Mouse (Mus musculus) A20 (cell line): Measurements from ENCODE around the gene Timm8a2.

Experiments used
- DNase-seq: peaks from one replicate; pipeline ENCODE4 v3.0.0-alpha.2; 2011; ENCODE audit warnings: low read depth, low spot score

The Timm8a2 gene

DNA sequence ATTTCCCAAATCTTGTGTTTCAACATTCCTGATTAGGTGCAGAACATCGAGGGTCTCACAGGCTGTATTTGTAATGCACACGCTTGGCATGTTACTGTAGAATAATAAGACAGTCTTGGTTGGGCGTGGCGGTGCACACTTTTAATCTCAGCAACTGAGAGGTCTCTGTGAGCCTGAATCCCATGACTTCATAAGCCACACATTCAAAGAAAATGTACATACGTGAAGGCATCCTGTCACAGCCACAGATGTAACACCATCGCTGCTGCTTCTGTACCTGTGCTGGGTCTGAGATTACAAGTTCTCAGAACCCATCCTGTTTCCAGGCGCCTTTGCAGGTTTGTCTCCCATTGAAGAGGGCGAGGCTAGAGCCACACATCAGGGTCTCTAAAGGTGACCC lies 22.7 kb upstream of the Timm8a2 start:
- no peak for DNase-seq

DNA sequence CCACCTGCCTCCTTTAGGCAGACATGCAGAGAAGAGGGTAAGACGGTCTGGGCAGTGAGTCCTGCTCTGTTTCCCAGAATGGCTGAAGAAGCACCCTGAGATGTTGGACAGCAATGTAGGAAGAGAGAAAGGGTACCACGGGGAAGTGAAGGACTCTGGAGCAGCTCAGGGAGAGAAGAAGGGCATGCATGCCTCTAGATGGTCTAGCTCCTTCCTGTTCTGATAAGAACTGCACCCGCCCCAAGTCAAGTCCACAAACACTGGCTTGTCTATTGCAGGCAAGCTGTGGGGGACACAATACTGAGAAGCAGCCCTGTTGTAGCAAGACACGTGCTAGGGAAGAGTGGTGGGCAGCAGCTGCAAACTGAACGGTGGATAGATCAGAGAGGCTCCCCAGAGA lies 22.3 kb upstream of the Timm8a2 start:
- no peak for DNase-seq

DNA sequence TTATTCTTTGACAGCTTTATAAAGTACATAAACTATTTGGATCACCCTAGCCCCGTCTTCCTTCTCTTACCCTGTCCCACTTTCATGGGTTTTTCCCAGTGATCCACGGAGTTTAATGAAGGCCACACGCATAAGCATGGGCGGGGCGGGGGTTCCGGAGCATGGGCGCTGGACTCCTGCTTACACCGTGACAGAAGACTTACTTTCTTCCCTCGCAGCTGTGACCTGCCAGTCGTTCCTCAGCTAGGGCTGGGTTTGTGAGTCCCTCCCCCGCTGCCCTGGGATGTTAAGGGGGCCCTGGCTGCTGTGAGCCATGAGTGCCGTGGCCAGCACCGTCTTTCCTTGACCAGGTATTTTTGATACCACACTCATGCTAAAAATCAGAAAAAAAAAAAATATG lies 21.7 kb upstream of the Timm8a2 start:
- no peak for DNase-seq

DNA sequence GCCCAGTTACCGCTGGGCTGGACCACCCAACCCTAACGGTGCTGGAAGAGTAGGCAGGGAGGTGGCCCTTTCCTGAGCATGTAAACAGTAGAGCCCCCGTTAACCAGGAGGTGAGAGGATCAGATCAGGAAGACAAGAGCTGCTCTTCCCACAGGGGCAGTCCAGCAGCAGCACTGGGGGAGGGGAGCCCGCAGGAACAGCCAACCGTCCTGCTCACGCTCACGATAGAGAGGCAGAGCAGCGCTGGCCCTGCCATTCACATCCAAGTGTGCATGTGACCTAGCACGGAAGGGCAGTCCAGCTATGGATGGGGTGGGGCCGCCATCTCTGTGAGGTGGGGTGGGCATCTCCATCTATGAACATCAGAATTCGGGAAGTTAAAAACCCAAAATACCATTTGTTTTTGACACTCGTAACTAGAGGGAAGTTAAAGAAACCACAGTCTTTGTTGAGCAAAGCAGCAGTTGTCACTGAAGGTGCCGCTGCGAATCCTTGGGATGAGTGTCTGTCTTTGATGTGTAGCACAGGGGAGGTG lies 21.0 kb upstream of the Timm8a2 start:
- no peak for DNase-seq

DNA sequence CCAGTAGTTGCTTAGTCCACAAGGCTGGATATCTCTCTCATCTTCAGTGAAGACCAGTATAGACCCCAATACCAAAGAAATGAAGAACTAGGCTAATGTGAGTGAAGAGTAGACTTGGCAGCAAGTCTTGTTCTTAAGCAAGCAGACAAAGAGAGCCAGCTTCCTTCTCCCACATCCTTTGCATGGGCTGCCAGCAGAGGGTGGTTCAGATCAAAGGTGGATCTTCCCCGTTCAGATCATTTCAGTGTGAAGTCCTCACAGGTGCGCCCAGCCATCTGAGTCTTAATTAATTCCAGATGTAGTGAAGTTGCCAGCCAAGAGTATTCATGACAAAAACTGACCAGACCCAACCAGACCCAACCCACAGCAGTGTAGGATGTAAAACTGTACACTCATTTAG lies 16.5 kb upstream of the Timm8a2 start:
- DNase-seq: peak; percentile 27

DNA sequence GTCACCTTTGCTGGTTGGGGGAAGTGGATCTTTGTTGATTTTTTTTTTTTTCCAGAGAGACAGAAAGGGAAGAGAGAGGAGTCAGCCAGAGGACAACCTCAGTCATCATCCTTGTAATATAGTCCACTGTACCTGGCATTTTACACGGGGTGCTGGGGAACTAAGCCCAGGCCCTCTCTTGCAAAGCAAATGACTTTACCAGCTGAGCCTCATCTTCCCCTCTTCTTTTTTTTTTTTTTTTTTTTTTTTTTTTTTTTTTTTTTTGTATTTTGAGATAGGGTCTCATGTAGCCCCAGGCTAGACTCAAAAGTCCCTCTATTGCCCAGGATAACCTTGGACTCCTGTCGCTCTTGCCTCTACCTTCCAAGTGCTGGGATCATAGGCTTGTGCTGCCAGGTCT lies 15.1 kb upstream of the Timm8a2 start:
- DNase-seq: no peak

DNA sequence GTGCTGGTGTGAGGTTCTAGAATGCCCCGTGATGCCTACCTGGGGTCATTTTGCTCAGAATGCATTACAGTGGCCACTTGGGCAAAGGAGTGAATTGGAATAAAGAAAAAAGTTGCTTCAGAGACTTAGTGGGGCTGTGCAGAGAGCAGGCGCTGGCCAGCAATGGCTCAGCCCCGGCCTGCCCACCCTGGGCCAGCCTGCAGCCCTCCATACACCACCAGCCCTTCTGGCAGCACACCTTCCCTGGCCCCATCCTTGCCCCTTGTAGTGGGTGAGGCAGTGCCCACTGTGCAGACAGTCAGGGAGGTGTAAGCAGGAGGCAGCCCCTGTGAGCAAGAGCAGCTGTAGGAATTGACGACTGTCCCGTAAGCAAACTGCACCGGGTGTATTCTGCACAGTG lies 13.9 kb upstream of the Timm8a2 start:
- no peak for DNase-seq

DNA sequence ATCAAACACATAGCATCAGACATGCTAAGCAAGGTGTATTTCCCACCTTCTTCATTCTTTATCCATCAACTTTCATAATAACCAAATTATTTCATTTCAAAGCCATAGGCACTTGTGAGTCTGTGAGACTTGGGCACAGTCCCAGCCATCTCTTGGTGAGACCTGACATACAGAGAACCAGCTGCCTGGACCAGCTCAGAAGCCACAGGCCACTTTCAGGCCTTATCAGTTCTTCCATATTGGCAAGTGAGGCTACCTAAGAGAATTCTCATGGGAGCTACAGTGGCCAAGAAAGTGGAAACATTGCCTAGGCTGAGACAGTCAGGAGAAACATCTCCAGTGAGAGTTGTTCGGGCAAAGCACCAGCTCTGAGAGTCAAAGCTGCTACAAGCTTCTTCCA lies 11.4 kb upstream of the Timm8a2 start:
- no peak for DNase-seq

DNA sequence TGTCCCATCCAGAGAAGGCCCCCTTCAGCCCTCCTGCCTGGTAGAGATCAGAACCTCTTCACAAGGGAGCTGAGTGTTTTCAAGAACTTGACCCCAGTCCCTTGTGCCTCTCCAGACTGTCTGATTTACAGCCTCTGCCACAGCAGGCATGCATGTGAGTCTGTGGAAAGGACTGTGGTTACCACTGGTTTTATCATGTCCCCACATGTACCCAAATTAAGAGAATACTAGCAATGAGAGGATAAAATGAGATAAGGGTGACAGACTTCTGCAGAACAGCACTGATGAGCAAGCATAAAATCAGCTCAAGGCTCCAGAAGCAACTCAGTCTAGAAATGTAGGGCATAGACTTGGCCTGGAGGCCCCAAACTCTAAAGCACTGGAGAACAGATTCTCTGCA lies 10.5 kb upstream of the Timm8a2 start:
- DNase-seq: no peak

DNA sequence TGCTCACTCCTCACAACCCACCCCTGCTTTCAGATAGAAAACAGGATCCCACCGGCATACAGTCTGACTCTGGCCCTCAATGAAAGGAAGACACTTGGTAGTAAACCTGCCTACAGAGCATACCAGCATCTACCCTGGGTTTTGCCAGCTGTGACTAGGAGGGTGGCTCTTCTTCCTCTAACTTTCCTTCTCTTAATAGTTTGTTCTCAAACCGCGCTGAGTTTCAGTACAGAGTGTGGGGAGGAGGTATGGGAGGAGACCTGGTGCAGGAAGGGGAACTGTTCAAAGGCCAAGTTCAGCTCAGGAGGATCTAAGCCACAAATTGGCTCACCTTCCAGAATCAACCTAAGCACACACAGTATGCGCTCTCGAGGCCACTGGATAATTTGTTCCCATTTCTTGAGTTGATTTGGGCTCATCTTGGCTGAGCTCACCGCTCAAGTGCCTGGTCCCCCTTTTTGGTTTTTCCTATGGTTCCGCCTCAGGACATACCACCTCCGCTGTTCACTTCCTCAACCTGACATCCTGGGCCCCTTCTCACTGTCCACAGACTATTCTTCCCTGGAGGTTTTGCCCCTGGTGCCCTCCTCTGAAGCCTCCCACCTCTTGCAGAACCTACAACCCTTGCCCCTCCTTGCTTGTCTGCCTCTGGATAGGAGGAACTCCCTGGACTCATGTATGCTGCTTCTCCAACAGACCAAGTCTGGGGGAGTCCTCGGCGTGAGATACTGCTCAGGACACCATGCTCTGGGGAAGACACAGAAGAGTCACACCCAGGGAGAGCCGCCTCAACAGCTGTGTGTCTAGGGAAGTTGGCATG lies 5.3 kb upstream of the Timm8a2 start:
- peak; percentile 19 for DNase-seq

DNA sequence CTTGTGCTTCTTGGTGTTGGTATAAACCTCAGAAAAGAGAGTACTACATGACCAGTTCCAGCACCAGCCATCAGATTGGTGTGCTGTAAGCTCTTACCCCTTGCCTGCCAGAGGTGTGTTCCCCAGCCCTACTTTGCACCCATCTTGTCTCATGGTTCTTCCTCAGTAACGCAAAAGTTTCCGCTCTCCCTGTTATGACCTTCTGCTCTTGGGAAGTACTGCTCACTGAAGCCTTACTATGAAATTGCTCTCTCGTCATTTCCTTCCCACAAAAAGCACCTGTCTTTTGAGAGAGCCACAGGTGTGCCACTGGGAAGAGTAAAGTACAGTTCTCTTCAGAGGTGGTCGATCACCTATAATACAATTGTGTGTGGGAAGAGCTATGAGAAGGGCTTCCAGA lies 4.6 kb upstream of the Timm8a2 start:
- DNase-seq: no peak

DNA sequence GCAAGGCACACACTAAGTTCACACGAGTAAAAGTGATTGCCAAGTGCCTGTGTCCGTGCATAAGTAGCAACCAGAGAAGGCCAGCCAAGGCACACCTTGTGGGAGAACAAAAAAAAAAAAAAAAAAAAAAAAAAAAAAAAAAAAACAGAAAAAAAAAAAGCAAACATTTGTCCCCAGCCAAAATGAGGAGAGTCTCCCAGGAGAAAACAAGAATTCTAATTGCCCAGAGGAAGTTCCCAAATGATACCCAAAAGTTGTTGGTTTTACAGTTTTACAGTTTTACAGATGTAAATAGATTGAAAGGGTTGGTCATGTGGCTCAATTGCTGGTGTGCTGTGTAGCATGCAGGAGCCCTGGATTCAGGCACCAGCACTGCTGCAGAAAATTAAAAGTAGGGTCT lies 2.4 kb upstream of the Timm8a2 start:
- DNase-seq: no peak

DNA sequence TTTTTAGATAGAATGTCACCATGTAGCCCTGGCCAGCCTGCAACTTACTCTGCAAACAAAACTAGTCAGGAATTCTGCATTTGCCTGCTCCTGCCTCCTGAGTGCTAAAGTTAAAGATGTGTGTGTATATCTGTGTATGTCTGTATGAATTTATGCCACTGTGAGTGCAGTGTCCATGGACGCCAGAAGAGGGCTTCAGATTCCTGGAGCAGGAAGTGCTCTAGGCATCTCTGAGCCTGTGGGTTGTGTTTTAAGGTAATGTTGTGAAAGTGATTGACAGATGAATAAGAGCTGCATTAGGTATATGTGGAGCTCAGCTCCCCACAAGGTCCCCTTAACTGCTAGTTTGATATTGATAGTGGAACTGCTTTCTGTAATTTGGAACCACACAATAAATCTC lies 707 bp downstream of the Timm8a2 start:
- no peak for DNase-seq

DNA sequence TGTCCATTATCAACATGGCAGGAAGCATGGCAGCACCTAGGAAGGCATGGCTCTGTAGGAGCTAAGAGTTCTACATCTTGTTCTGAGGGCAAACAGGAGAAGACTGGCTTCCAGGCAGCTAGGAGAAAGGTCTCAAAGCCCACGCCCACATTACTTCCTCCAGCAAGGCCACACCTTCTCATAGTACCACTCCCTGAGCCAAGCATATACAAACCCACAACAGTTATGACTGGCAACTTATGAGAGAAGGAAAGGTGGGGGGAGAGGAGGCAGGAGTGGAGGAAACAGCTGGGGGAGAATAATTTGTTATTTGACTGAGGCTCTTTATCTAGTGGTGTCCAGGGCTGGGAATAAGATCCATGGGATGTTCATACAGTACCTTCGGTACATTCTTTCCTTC lies 1.4 kb downstream of the Timm8a2 start:
- DNase-seq: no peak

DNA sequence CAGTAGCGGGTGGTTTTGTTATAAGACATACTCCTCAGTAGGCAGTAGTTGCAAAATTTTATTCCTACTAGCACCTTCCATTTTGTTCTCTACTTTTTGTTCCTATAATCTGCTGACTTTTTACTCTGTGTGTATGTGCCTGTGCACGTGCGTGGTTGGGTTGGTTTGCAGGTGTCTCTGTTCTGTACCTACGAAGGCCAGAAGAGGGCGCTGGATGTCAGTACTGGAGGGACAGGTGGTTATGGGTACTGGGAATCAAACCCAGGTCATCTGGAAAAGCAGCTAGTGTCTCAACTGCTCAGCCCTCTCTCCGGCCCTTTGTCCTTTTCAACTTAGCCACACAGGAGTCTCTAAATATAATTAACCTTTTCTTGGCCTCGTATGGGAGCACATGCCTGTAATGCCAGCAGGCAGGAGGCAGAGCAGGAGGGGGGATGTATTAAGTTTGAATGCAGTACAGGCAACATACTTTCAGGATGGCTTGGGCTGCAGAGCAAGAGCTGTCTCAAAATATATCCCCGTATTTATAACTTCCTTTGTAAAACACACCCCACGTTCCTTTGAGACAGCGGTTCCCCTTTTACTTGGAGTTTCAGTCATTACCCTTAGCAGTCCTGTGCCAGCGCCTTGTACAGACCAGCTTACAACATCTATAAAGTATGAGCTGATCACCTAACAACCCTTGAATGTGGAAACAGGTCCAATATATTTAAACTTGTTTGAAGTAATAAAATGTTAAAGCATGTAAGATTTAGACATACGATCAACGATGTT lies 4.6 kb downstream of the Timm8a2 start:
- DNase-seq: peak; percentile 40

DNA sequence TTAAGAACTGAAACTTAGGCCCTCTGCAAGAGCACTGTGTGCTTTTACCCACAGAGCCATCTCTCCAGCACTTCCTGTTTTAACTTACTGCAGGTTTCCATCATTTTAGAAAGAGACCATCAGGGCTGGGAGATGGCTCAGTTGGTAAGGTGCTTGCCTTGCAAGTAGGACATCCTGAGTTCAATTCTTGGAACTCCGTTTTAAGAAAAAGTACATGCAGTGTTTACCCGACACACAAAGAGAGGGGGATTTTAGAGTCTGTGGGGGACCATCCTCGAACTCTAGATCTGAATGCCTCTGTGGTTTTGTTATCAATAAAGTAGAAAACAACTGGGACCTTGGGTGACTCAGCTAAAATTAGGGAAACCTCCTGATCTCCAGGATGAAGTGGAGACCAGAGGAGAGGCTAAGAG lies 6.9 kb downstream of the Timm8a2 start:
- DNase-seq: no peak

DNA sequence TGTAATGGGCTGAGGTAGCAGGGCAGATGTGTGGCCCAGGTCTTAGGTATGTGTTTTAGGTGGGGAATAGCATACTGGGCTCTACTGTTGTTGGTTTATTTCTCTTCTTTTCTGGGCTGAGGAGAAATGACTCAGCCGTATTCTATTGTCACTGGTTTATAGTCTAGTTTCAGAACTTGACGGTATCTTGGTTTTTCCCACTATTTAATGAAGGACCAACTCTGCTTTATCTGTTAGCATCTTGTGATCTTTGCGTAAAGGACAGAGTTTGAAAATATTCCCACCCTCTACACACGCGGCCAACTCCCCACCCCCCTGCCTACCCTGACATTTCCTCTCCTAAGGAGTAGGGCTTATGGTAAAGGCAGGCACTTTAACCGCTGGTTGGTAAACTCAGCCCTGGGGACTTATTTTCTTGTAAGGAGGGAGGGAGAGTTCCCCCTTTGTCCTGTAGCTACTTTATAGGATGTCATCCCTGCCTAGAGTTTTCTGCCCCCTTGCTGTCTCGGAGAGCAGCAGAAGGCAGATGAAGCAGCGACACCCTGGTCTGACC lies 7.7 kb downstream of the Timm8a2 start:
- DNase-seq: no peak

DNA sequence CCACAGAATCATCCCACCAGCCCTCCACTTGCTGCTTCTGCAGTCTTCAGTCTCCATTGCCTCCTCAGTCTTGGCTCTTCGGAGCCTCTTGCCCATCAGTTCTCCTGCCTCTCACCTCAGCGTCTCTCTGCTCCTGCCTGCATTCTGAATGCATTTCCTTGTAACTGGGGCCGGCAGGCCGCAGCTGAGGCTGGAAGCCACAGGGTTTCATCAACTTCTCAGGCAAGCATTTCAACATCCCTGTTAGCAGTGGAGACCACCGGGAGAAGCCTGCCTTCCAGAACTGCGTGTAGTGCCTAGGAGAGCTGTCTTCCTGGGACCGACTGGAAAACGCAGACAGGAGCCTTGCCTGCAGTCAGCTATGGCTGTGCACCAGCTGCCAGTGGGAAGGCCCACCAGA lies 13.3 kb downstream of the Timm8a2 start:
- no peak for DNase-seq

DNA sequence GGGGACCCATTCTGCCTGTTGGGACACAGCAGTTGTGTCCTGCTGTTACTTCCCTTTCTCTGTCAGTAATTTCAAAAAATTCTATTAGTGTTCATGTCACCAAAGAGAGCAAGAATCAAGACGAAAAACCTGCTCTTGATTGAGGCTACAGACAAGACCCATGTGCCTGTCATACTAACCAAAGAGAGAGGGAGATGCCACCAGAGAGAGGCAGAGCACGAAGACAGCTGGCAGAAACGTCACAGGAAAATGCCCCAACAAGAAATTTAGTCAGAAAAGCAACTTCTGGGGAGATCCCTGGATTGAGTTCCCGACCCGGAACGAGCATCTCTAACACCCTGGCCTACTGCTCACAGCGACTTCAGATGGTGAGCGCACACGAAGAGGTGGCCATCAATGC lies 14.3 kb downstream of the Timm8a2 start:
- no peak for DNase-seq

DNA sequence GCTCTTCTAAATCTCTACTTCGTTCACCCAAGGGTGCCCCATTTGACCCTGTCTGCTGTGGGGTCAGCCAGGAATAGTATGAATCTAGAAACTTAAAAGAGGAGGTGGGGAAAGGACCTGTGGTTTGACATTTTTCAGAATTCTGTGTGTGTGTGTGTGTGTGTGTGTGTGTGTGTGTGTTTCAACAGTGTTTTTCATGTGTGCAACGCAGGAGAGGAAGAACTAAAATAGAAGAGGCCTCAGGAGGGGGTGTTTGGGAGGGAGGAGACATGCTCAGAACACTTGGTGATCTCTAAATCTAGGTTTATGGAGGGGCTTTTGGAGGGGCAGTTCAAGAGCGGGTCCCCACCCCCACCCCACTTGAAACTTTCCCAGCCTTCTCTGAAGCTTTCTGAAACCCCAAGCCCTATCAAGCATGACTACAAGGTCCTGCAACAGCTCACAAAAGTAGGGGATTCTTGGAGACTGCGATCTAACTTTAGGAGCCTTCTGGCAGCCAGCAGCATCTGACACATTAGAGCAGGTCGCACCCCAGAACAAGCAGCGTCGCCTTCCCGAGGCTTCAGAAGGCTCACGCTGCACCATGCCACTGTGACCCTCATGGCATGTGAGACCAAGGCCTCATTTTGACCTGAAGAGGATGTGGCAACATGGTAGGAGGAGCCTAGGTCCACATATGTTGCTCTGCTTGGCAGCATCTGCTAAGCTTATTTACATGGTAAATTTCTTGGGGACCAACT lies 18.6 kb downstream of the Timm8a2 start:
- peak; percentile 86 for DNase-seq

DNA sequence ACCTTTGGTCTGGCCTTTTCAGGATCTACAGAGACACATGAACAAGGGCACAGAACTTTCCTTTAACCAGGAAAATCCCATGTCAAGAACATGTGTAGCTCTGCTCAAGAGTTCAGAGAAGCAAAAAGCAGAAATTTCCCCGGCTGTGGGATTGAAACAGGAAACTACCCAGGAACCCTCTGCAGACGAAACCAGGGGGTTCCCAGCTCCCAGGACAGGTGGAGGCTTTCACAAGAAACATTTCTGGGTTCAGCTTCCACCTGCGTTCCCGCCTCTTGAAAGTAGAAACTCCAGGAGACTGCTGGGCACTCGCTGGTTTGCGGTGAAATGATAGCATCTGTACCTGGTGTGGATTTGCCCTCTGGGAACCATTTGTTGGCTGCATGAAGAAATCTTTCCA lies 22.4 kb downstream of the Timm8a2 start:
- peak; percentile 44 for DNase-seq

DNA sequence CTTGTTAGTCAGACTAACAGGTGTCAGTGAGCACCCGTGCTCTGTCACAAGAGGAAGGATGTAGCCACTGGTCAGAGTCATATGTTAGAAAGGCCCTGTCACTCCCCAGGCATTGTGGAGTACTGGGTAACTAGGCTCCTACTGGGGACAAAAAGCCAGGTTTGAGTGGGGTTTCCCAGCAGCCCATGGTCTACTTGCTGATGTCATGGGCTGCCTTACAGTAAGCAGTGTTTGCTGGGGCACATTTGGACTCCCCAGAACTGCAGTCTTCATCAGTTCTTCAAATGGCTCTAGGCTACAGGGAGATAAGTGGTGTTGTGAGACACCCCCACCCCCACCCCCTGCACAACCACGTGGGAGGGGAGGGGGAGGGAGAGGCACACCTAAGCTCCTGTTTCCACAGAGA lies 23.5 kb downstream of the Timm8a2 start:
- peak; percentile 35 for DNase-seq
